Comparison of ENCODE assay signal across 9 mouse cellular contexts in the genomic region with DNA sequence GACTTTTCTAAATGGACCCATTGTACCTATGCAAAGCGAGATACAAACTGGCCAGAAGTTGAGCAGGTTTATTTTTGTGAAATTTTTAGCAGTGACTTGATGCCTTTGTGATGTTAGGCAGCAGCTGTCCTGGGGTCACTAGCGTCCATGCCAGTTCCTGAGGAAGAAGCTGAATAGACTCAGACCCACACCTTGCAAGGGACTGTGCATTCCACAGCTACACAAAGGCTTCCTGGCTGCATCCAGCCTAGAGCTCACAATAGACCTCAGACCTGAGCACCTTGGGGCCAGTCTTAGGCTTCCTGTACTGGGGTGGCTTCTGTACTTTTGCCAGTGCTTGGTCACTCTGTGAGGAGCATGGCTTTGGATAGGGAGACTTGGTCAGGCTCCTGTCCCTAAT.
DNase-seq lines count a peak whose midpoint lies in the region; ATAC-seq and TF ChIP-seq lines count a peak whose summit lies in the region.
"Had no signal": no experiment of that assay in that cellular context is flagged by ENCODE, and none has a peak within 500 bp of the region (broad histone marks: within the 10 kb centered on the region; RNA-seq: fewer than 3 reads in every experiment).

No protein-coding gene starts in this region.

- no peak for DNase-seq in heart, postnatal 25 days (ENCODE audit: low spot score)
- no peak for DNase-seq in ES-E14 (ENCODE audit: low read depth, low spot score)
- no peak for DNase-seq in liver, embryonic 14.5 days (ENCODE audit: low read depth in 3 of 3, low spot score in 3 of 3)
- DNase-seq in spleen, adult 12 weeks (ENCODE audit: low spot score): no peak
- DNase-seq in cerebellum, postnatal 25 days: no peak
- no peak for DNase-seq in frontal cortex, postnatal 36 days (ENCODE audit: low spot score in 2 of 2)

- in situ Hi-C loops in ES-E14 (cut with MboI; ENCODE audit: low sequenced_read_pairs in 2 of 2, unreplicated experiment in 2 of 2): no loop called here

- no peaks in the 10 kb centered on the region for H3K9me3 ChIP-seq in heart, embryonic 11.5 days (replicated peaks; ENCODE audit: control insufficient read depth, low read length)
- no peaks in the 10 kb centered on the region for H3K9me3 ChIP-seq in ES-E14 (ENCODE audit: control insufficient read depth, insufficient read depth, low read depth, low read length)
- H3K9me3 ChIP-seq in heart, embryonic 16.5 days (replicated peaks; ENCODE audit: control insufficient read depth, low read length): no peaks in the 10 kb centered on the region
- H3K9me3 ChIP-seq in liver, embryonic 14.5 days (ENCODE audit: control insufficient read depth, low read length): no peaks in the 10 kb centered on the region
- H3K9me3 ChIP-seq: G1E had no signal

- TF ChIP-seq EP300 in liver, embryonic 14.5 days (IDR thresholded peaks at IDR 0.05; ENCODE audit: low read depth): no peak

- H3K27ac ChIP-seq in heart, embryonic 11.5 days (ENCODE audit: low read depth, low read length): no peak overlapping the region; the same call in 1 of the 2 replicates
- H3K27ac ChIP-seq in ES-E14 (ENCODE audit: insufficient read depth, low read depth, low read length, poor library complexity, severe bottlenecking): peak overlapping the region; percentile 51
- H3K27ac ChIP-seq in heart, embryonic 16.5 days (ENCODE audit: low read length): peak overlapping the region; percentile 2; the same call in 1 of the 2 replicates
- no peak overlapping the region for H3K27ac ChIP-seq in liver, embryonic 14.5 days

- H3K9ac ChIP-seq in heart, embryonic 11.5 days (ENCODE audit: low read depth, low read length): no peak overlapping the region
- peak overlapping the region; percentile 57 for H3K9ac ChIP-seq in ES-E14 (ENCODE audit: insufficient read depth, low read depth, low read length, poor library complexity, severe bottlenecking)
- H3K9ac ChIP-seq in heart, embryonic 16.5 days (ENCODE audit: low read length): no peak overlapping the region
- H3K9ac ChIP-seq in liver, embryonic 14.5 days (replicated peaks): no peak overlapping the region

- TF ChIP-seq CTCF in liver, embryonic 14.5 days (IDR thresholded peaks at IDR 0.05; ENCODE audit: low read depth): no peak

- peak overlapping the region; percentile 22 for H3K4me2 ChIP-seq in heart, embryonic 11.5 days
- H3K4me2 ChIP-seq in heart, embryonic 16.5 days (ENCODE audit: low read depth, low read length): peak overlapping the region; percentile 24
- H3K4me2 ChIP-seq in liver, embryonic 14.5 days (ENCODE audit: low read depth): peak overlapping the region; percentile 25

- intact Hi-C loops in heart, postnatal 25 days (cut with DNase I): loop anchor here (2.0 kb wide), 2 partner anchors 17 to 33 kb away; no protein-coding TSS in a partner anchor

- ATAC-seq in heart, embryonic 11.5 days (replicated peaks; ENCODE audit: insufficient number of reproducible peaks, low FRiP score, low TSS enrichment): no peak
- no peak for ATAC-seq in heart, embryonic 16.5 days (replicated peaks; ENCODE audit: extremely low read depth, insufficient read depth, low FRiP score)
- no peak for ATAC-seq in liver, embryonic 14.5 days (ENCODE audit: insufficient read depth)

- peaks cover 45% of the 10 kb centered on the region for H3K4me1 ChIP-seq in heart, embryonic 11.5 days (ENCODE audit: control insufficient read depth, insufficient read depth, low read length)
- peaks cover 2 to 18% of the 10 kb centered on the region in 2 experiments for H3K4me1 ChIP-seq in ES-E14 (ENCODE audit: control insufficient read depth in 2 of 2, insufficient read depth in 2 of 2, low read length in 2 of 2, poor library complexity in 1 of 2)
- peaks cover 64% of the 10 kb centered on the region for H3K4me1 ChIP-seq in heart, embryonic 16.5 days (ENCODE audit: control insufficient read depth, insufficient read depth, low read length)
- peaks cover 0 to 25% of the 10 kb centered on the region in 2 experiments; a peak in 3 of 4 replicates for H3K4me1 ChIP-seq in liver, embryonic 14.5 days (replicated peaks; ENCODE audit: control insufficient read depth in 2 of 2, insufficient read depth in 2 of 2, low read length in 1 of 2)

- H3K27me3 ChIP-seq in heart, embryonic 11.5 days (ENCODE audit: control insufficient read depth, insufficient read depth, low read length): peaks cover 3% of the 10 kb centered on the region
- no peaks in the 10 kb centered on the region for H3K27me3 ChIP-seq in heart, embryonic 16.5 days (ENCODE audit: control insufficient read depth, insufficient read depth, low read length)
- no peaks in the 10 kb centered on the region for H3K27me3 ChIP-seq in liver, embryonic 14.5 days (ENCODE audit: control insufficient read depth, insufficient read depth, low read length)

- 59% methylated on average over 2 of the region's 2 CpGs for WGBS in heart, embryonic 11.5 days (ENCODE audit: insufficient replicate concordance)
- 60% methylated on average over 2 of the region's 2 CpGs for WGBS in heart, embryonic 16.5 days
- WGBS in liver, embryonic 14.5 days (ENCODE audit: insufficient replicate concordance): 62% methylated on average over 2 of the region's 2 CpGs

- H3K4me3 ChIP-seq in heart, embryonic 11.5 days (ENCODE audit: low read depth, low read length): no peak overlapping the region
- H3K4me3 ChIP-seq in ES-E14 (ENCODE audit: insufficient read depth in 1 of 2, low read depth in 1 of 2, low read length in 2 of 2, poor library complexity in 1 of 2, severe bottlenecking in 1 of 2): peak overlapping the region; percentile 51 to 73
- H3K4me3 ChIP-seq in heart, embryonic 16.5 days (ENCODE audit: low read length): peak overlapping the region; percentile 20; the same call in 1 of the 2 replicates
- H3K4me3 ChIP-seq in liver, embryonic 14.5 days (ENCODE audit: insufficient read depth in 1 of 2, low read depth in 2 of 2, low read length in 2 of 2): peak overlapping the region; percentile 11 to 22; a peak in 2 of 4 replicates

- no peaks in the 10 kb centered on the region for H3K36me3 ChIP-seq in heart, embryonic 11.5 days (ENCODE audit: control insufficient read depth, insufficient read depth, low read length)
- peaks cover 3% of the 10 kb centered on the region; the same call in 1 of the 2 replicates for H3K36me3 ChIP-seq in ES-E14 (ENCODE audit: control insufficient read depth, insufficient read depth, low read length, poor library complexity, severe bottlenecking)
- no peaks in the 10 kb centered on the region for H3K36me3 ChIP-seq in heart, embryonic 16.5 days (ENCODE audit: control insufficient read depth, insufficient read depth)
- H3K36me3 ChIP-seq in liver, embryonic 14.5 days (replicated peaks; ENCODE audit: control insufficient read depth, insufficient read depth, low read depth): no peaks in the 10 kb centered on the region

TF ChIP-seq in ES-E14, 5 proteins besides CTCF, POLR2A, EP300 and RAD21:
- no peak for TF ChIP-seq ZC3H11A (IDR thresholded peaks at IDR 0.05; ENCODE audit: borderline replicate concordance, low read depth, low read length)
- TF ChIP-seq HCFC1 (IDR thresholded peaks at IDR 0.05; ENCODE audit: borderline replicate concordance, insufficient read depth, low read length): 0 out of 2 replicates have a peak, but pooled peaks have one; percentile 27

Comparison
In these comparisons a context has a peak if more than half of its experiments do, and no peak if none do; other contexts are left out.
1. H3K27ac ChIP-seq: peak in ES-E14 (single experiment) and heart, embryonic 16.5 days (single experiment); none in heart, embryonic 11.5 days (single experiment) and liver, embryonic 14.5 days (single experiment).
2. Peak in every context shown above with its lines, with median percentiles within 50 percentile points of each other: H3K4me2 ChIP-seq.